Mouse (Mus musculus) neural tube, embryonic 13.5 days (tissue): ENCODE measurements around the gene Strada. TPM values are rescaled to one million over a fixed set of nuclear protein-coding genes. Genes with fewer than 3 reads are reported as not detected.
"Not testable (repeated sequence)": the region's sequence is repeated elsewhere in the genome, so short reads cannot be mapped to it uniquely, and the experiment has no call there.

Source experiments
- ATAC-seq: fragments of 200-750 bp; cut with Nextera tagmentation; 2 replicates; pipeline ENCODE4 v1.8.0; 2017; ENCODE audit warnings: low read depth, mild to moderate bottlenecking, moderate TSS enrichment, moderate library complexity
- H3K27ac ChIP-seq: fragments of 300-500 bp; sonication (generic); replicated peaks from 2 replicates; pipeline ENCODE4 v1.5.1; 2015; ENCODE audit warnings: moderate library complexity, mild to moderate bottlenecking, inconsistent platforms
- H3K27me3 ChIP-seq: fragments of 300-500 bp; sonication (generic); 2 replicates; pipeline ENCODE4 v1.6.1; 2015; ENCODE audit warnings: mild to moderate bottlenecking, inconsistent platforms
- H3K36me3 ChIP-seq: fragments of 300-500 bp; sonication (generic); 2 replicates; pipeline ENCODE4 v1.6.1; 2015; ENCODE audit warnings: mild to moderate bottlenecking, inconsistent platforms
- H3K4me1 ChIP-seq: fragments of 300-500 bp; sonication (generic); replicated peaks from 2 replicates; pipeline ENCODE4 v1.6.1; 2015; ENCODE audit warnings: inconsistent platforms
- H3K4me2 ChIP-seq: fragments of 300-500 bp; sonication (generic); 2 replicates; pipeline ENCODE4 v1.6.1; 2015; ENCODE audit warnings: inconsistent platforms, mild to moderate bottlenecking, moderate library complexity
- H3K4me3 ChIP-seq: fragments of 300-500 bp; sonication (generic); 2 replicates; pipeline ENCODE4 v1.5.1; 2015; ENCODE audit warnings: mild to moderate bottlenecking, inconsistent platforms
- H3K9ac ChIP-seq: fragments of 300-500 bp; sonication (generic); 2 replicates; pipeline ENCODE4 v1.6.1; 2015; ENCODE audit warnings: moderate library complexity, mild to moderate bottlenecking, inconsistent platforms
- H3K9me3 ChIP-seq: fragments of 300-500 bp; sonication (generic); 2 replicates; pipeline ENCODE4 v1.6.1; 2016; ENCODE audit warnings: inconsistent platforms
- WGBS: fragments of 180-500 bp; shearing (Covaris S2); methylation state at CpG from one replicate; pipeline ENCODE4 v1.1.7; 2015; 5-methylcytosine and 5-hydroxymethylcytosine counted together
- polyA plus RNA-seq: library from polyadenylated mRNA; unstranded; fragments of >200 nt; fragmentation: Nextera tagmentation; extraction: Ambion mirVana; gene quantifications from 2 replicates; pipeline ENCODE4 v1.2.1, GENCODE M21; 2015

Gene Strada
- 32.8 and 33.5 TPM in 2 replicates for polyA plus RNA-seq

DNA sequence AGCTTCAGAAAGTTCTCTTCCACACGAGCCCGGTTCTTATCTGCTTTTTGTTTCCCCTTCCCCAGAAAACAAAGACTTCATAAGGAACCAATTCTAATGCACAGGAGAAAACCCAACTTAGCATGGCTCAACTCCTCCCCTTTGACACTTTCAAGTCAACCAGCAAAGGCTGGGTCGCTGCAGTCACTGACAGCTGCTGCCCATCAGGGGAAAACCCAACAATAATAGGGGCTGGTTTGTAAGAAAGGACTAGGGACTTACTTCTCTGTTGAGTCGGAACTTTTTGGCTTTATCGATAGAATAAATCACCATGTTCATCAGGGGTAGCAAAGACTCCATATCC is at the start of gene Strada:
Gene Strada (minus strand): TSS at position 46 of the 343 bp plus-strand sequence.
- Histone ChIP-seq H3K9me3 (no peaks in the 10 kb centered on the region), H3K27me3 (no peaks in the 10 kb centered on the region), H3K4me1 (no peaks in the 10 kb centered on the region), H3K27ac (no peak within 1 kb of the TSS), H3K36me3 (peaks cover 87% of the 10 kb centered on the region), H3K4me3 (no peak within 1 kb of the TSS), H3K9ac (no peak within 1 kb of the TSS), H3K4me2 (no peak within 1 kb of the TSS)
- 91% methylated on average over 5 of the region's 5 CpGs for WGBS
- no peak for ATAC-seq

DNA sequence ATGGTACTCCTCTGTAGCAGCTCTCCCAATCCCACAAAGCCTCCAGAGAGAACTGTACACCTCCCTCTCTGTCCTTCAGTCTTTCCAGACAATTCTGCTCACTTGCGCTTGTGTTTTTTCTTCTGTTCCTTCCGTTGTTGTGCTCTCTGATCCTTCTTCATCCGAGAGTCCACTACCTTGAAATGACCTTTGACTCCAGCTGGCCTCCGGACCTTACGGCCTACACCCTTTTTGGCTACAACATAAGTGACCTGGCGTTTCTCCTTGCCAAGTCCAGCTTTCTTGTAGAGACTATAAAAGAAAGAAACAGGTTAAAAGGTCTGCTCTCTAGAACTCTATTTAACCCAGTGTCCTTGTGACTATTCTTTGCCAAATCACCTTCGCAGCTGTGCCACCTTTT is 47.4 kb upstream of the Strada start:
- 91% methylated on average over 7 of the region's 7 CpGs for WGBS
- H3K9me3 ChIP-seq = no peaks in the 10 kb centered on the region
- ATAC-seq = no peak
- H3K27ac ChIP-seq = no peak overlapping the region
- peaks cover 99% of the 10 kb centered on the region for H3K36me3 ChIP-seq
- no peak overlapping the region for H3K9ac ChIP-seq
- H3K4me2 ChIP-seq = no peak overlapping the region
- H3K4me1 ChIP-seq = peaks cover under 1% of the 10 kb centered on the region; the same call in 1 of the 2 replicates
- no peak overlapping the region for H3K4me3 ChIP-seq
- H3K27me3 ChIP-seq = no peaks in the 10 kb centered on the region

DNA sequence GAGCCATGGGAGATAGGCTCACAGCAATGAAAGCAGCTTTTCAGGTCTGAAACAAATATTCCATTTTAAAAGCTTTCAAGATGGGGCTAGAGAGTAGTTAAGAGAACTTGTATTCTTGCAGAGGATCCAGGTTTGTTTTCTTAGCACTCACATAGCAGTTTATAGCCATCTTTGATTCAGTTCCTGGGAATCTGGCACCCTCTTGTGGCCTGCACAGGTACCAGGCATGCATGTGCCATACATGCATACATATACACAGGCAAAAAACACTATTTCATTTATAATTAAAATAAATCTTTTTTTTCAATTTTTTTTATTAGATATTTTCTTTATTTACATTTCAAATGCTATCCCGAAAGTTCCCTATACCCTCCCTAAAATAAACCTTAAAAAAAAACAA is 44.9 kb upstream of the Strada start:
- ATAC-seq = no peak
- no peak overlapping the region for H3K9ac ChIP-seq
- H3K4me3 ChIP-seq = no peak overlapping the region
- H3K27me3 ChIP-seq = no peaks in the 10 kb centered on the region
- H3K36me3 ChIP-seq = peaks cover 99% of the 10 kb centered on the region
- H3K9me3 ChIP-seq = no peaks in the 10 kb centered on the region
- no peaks in the 10 kb centered on the region for H3K4me1 ChIP-seq
- no peak overlapping the region for H3K4me2 ChIP-seq
- WGBS = 93% methylated on average over 1 of the region's 1 CpGs
- H3K27ac ChIP-seq = no peak overlapping the region

DNA sequence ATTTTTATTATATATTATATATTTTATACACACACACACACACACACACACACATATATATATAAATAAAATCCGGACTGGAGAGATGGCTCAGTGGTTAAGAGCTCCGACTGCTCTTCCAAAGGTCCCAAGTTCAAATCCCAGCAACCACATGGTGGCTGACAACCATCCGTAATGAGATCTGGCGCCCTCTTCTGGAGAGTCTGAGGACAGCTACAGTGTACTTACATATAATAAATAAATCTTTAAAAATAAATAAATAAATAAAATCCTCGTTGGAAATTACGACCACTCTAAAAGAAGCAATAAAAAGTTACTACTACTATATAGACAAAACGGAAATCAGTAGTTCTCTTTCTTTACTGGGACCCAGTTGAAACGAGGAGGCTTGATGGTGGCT is 32.0 kb upstream of the Strada start:
- H3K36me3 ChIP-seq = peaks cover 83% of the 10 kb centered on the region
- not testable (repeated sequence) for ATAC-seq, H3K9ac ChIP-seq, H3K4me3 ChIP-seq, H3K9me3 ChIP-seq, H3K4me1 ChIP-seq, H3K27me3 ChIP-seq, H3K4me2 ChIP-seq, H3K27ac ChIP-seq
- WGBS = 80% methylated on average over 8 of the region's 8 CpGs

DNA sequence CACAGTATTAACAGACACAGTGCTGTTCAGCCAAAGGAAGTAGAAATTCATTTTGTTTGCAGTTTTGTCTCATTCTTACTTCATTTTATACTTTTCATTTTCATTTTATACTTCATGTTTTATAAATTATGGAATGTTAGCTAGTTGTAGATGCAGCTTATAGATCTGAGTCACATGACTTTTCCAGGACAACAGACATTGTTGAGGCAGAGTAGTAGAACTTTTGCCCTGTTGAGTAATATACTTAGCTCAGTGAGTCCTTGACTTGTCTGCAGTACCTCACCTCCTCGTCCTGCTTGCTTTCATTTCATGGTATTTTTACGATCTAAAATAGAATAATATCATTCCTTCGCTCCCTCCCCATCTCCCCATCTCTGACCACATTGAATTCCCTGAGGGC is 18.6 kb upstream of the Strada start:
- H3K27me3 ChIP-seq = no peaks in the 10 kb centered on the region
- H3K36me3 ChIP-seq = peaks cover 17% of the 10 kb centered on the region
- no peaks in the 10 kb centered on the region for H3K9me3 ChIP-seq
- no peak overlapping the region for H3K27ac ChIP-seq
- peaks cover 41% of the 10 kb centered on the region for H3K4me1 ChIP-seq
- 87% methylated on average over 3 of the region's 3 CpGs for WGBS
- H3K4me2 ChIP-seq = no peak overlapping the region
- no peak overlapping the region for H3K9ac ChIP-seq
- no peak for ATAC-seq
- no peak overlapping the region for H3K4me3 ChIP-seq

DNA sequence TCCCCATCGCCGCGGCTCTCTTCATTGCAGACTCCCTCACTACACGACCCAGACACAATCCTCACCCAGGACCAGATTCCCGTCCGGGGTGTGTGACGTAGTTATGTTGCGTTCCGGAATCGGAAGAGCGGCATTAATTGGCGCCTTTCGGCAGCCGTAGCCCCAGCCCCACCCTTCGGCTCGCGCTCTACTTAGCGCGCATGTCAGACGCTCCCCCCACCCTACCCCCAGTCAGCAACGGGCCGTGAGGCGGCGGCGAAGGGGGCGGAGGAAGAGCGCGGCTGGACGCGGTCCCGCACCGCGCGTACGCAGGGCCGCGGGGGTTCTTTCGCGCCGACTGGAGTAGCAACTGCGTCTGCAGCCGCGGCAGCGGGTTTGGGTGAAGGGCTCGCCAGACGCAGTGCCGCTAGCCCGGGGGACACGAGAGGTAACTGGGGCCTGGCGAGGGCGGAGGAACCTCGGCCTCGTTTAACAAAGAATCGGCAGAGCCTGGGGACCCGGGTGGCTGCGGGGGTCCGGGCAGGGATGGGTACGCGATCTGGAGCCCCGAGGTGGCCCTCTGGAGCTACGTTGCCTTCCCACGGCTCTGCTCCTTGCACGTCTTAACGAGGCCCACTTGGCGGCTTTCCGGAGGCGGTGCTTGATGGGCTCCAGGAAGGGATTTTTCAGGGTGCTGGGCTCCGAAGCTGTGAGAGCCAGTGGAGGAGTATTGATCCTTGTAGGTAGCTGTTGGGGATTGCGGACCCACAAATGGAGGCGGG is 14.9 kb upstream of the Strada start, which contains the start of gene Ddx42:
Gene Ddx42 (plus strand): TSS at position 197 of the 761 bp plus-strand sequence.
- ATAC-seq = peak; percentile 96
- peak within 1 kb of the TSS; percentile 81 for H3K4me2 ChIP-seq
- H3K36me3 ChIP-seq = peaks cover 14% of the 10 kb centered on the region
- peak within 1 kb of the TSS; percentile 97 for H3K27ac ChIP-seq
- H3K9me3 ChIP-seq = no peaks in the 10 kb centered on the region
- H3K4me3 ChIP-seq = peak within 1 kb of the TSS; percentile 97
- WGBS = under 1% methylated on average over 70 of the region's 70 CpGs
- no peaks in the 10 kb centered on the region for H3K27me3 ChIP-seq
- peaks cover 60% of the 10 kb centered on the region for H3K4me1 ChIP-seq
- H3K9ac ChIP-seq = peak within 1 kb of the TSS; percentile 98

DNA sequence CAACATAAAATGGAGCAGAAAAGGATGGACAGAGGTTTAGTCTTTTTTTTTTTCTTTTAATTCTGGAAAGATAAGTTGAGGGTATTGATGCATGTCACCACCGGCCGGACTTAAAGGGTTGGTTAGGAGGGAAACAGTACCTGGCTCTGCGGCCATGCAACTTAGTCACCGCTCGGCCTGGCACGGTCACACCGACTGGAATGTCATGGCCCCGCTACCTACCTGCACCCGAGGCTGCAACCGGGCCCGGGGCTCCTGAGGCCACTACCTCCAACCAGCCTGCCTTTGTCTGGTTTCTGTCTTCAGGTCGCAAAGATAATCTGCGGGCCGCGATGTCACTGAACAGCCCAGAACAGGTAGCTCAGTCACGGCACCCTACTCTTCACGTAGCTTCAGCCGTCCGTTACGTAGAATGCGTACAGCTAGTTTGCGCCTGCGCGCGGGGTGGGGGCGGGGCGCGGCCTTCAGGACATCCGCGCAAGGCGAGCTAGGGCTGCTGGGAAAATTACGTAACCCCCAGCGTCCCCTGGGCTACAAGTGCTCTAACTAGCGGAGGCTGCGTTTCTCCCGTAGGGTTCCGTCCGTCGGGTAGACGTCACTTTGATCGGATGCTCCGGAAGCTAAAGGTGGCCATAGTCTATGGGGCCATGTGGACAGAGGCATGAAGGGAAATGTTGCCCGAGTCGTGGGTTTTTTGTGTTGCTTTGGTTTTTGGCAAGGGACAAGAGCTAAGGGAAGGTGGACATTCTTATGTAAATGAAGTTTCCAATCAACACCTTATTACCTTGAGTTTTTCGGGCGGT is 14.2 kb upstream of the Strada start, which contains the start of gene Ccdc47:
Gene Ccdc47 (minus strand): TSS at position 418 of the 803 bp plus-strand sequence.
- Histone ChIP-seq H3K9me3 (no peaks in the 10 kb centered on the region), H3K9ac (peak within 1 kb of the TSS; percentile 98), H3K36me3 (peaks cover 22% of the 10 kb centered on the region), H3K27me3 (no peaks in the 10 kb centered on the region), H3K4me2 (peak within 1 kb of the TSS; percentile 81), H3K4me3 (peak within 1 kb of the TSS; percentile 97), H3K27ac (peak within 1 kb of the TSS; percentile 97), H3K4me1 (peaks cover 60% of the 10 kb centered on the region)
- WGBS = under 1% methylated on average over 46 of the region's 46 CpGs
- ATAC-seq = peak; percentile 98

DNA sequence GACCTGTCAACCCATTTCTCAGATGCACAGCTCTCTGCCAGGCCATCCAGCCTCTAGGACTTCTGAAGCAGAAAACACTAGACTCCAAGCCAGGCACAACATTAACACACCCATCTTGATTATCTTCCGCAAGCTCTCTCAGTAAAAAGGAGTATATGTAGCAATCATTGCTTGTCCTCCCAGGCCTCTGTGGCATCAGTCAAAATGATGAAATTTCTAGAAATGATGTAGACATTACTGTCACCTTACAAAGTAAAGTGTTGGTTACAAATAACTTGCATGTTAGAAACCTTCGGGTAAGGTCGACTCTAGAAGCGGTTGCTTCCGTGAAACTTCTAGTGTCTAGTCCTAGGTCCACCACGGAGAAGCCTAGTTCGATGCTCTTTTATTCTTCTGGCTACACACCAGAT is 13.5 kb upstream of the Strada start:
- Histone ChIP-seq H3K4me3 (peak overlapping the region; percentile 97), H3K27ac (peak overlapping the region; percentile 97), H3K4me1 (peaks cover 55% of the 10 kb centered on the region), H3K4me2 (peak overlapping the region; percentile 81), H3K36me3 (peaks cover 27% of the 10 kb centered on the region), H3K9me3 (no peaks in the 10 kb centered on the region), H3K9ac (peak overlapping the region; percentile 88), H3K27me3 (no peaks in the 10 kb centered on the region)
- ATAC-seq = no peak
- WGBS = 35% methylated on average over 7 of the region's 7 CpGs

DNA sequence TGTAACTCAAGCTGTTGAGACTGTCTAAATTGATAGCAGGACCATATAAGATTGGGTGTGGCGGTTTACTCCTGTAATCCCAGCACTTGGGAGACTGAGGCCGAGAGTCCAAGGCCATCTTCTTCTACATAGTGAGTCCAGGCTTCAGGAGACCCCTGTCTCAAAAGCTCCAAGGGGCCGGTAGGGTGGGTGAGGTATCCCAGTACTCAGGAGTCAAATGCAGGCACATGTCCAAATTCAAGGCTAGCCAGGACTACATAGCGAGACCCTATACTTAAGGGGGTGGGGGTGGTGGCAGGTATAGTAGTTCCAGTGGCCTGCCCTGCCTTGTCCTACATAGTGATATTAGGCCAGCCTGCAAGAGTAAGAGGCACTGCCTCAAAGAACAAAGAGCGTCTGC is 12.9 kb upstream of the Strada start:
- Histone ChIP-seq H3K4me2 (peak overlapping the region; percentile 81), H3K4me3 (peak overlapping the region; percentile 97), H3K36me3 (peaks cover 33% of the 10 kb centered on the region), H3K27me3 (no peaks in the 10 kb centered on the region), H3K4me1 (peaks cover 49% of the 10 kb centered on the region), H3K9ac (peak overlapping the region; percentile 88), H3K9me3 (no peaks in the 10 kb centered on the region), H3K27ac (no peak overlapping the region)
- ATAC-seq = no peak
- WGBS = 90% methylated on average over 5 of the region's 5 CpGs

DNA sequence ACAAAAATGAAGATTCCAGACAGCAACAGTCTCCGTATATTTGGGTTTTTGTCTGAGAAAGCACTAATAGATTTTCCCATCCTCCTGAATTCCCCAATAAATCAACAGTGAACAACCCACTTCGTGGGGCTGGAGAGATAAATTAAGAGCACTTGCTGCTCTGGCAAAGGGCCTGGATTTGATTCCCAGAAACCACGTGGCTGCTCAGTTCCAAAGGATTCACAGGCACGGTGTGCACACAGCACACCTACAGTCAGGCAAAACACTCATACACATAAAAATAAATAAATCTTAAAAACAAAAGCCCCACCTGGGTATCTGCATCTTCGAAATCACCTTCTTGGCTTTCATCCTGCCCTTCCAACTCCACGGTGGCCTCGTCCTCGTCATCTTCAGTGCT is 10.8 kb upstream of the Strada start:
- H3K4me1 ChIP-seq = peaks cover 31% of the 10 kb centered on the region
- peaks cover 53% of the 10 kb centered on the region for H3K36me3 ChIP-seq
- no peak overlapping the region for H3K9ac ChIP-seq
- no peaks in the 10 kb centered on the region for H3K27me3 ChIP-seq
- H3K4me3 ChIP-seq = no peak overlapping the region
- H3K27ac ChIP-seq = no peak overlapping the region
- H3K4me2 ChIP-seq = no peak overlapping the region
- 87% methylated on average over 8 of the region's 8 CpGs for WGBS
- no peaks in the 10 kb centered on the region for H3K9me3 ChIP-seq
- ATAC-seq = no peak

DNA sequence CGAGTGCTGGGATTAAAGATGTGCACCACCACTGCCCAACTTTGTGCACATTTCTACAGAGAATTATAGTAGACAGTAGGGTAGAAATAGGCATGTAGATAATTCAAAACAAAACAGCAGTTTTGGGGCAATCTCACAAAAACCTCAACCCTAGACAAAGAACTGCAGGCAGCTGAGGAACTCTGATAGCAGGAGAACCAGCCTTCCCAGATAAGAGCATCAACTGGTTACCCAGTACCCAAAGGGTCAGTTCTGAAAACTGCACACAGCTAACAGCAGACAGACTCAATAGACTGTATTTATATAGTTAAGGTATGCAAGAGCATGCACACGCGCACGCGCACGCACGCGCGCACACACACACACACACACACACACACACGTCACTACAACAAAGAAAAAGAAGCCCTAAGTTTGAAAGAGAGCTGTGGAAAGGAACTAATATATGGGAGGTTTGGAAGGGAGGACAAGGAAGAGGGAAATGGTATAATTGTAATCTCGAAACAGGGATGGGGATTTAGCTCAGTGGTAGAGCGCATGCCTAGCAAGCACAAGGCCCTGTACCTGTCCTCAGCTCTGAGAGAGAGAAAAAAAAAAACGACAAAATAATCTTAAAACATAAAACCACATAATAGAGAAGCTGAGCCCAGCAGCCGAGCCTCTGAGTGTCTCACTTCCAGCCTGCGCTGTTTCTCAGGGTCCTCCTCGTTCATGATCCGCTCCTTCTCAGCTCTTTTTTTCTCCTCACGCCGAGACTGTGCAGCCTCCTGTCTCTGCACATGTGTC is 438 bp downstream of the Strada start:
- no peaks in the 10 kb centered on the region for H3K9me3 ChIP-seq
- no peak for ATAC-seq

DNA sequence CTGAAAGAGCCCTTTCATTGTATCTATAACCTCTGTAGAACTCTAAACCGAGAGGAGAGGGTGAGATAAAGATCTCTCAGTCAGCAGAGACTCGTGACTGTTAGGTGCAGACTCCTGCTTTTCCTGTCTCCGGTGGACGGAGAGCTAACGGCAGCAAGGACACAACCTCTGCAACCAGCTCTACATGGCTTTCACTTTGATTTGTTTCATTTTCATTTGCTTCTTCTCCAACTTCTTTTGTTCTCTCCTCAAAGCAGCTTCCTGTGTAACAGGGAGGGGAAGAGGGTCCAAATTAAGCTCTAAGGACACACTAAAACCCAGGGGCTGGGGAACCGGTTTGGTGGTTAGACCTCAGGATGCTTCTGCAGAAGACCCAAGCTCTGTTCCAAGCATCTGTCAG is 1.2 kb downstream of the Strada start:
- no peak overlapping the region for H3K9ac ChIP-seq
- no peaks in the 10 kb centered on the region for H3K4me1 ChIP-seq
- WGBS = 84% methylated on average over 6 of the region's 6 CpGs
- ATAC-seq = no peak
- no peak overlapping the region for H3K4me2 ChIP-seq
- H3K36me3 ChIP-seq = peaks cover 86% of the 10 kb centered on the region
- H3K4me3 ChIP-seq = no peak overlapping the region
- no peak overlapping the region for H3K27ac ChIP-seq
- H3K9me3 ChIP-seq = no peaks in the 10 kb centered on the region
- H3K27me3 ChIP-seq = no peaks in the 10 kb centered on the region

More for the DNA sequence above, 438 bp downstream of the Strada start:
- no peaks in the 10 kb centered on the region for H3K4me1 ChIP-seq
- no peak overlapping the region for H3K27ac ChIP-seq
- peaks cover 87% of the 10 kb centered on the region for H3K36me3 ChIP-seq
- H3K4me2 ChIP-seq = no peak overlapping the region
- no peak overlapping the region for H3K4me3 ChIP-seq
- no peak overlapping the region for H3K9ac ChIP-seq
- 96% methylated on average over 19 of the region's 19 CpGs for WGBS
- H3K27me3 ChIP-seq = no peaks in the 10 kb centered on the region
